Mouse (Mus musculus) thymus, postnatal 36 days (tissue): ENCODE data around the gene Itch.
A peak's percentile ranks its signal among the peaks of the same experiment; 100 is the strongest.
"Not testable (repeated sequence)": the region's sequence is repeated elsewhere in the genome, so short reads cannot be mapped to it uniquely, and the experiment has no call there.

ENCODE experiments used
- DNase-seq, 2 experiments: peaks; one replicate each; pipeline ENCODE4 v3.0.0; 2022; ENCODE audit warnings: mixed read lengths in 2 of 2

The Itch gene

GRCm38 (mm10) chr2:155133011-155133976, at the start of gene Itch:
Gene Itch, plus strand, starts transcription at chr2:155133509.
- DNase-seq, result peak; percentile 89 to 93

GRCm38 (mm10) chr2:155084546-155084945, 48.8 kb upstream of the Itch start:
- DNase-seq, result no peak

GRCm38 (mm10) chr2:155086328-155086727, 47.0 kb upstream of the Itch start:
- DNase-seq, result no peak

DNA sequence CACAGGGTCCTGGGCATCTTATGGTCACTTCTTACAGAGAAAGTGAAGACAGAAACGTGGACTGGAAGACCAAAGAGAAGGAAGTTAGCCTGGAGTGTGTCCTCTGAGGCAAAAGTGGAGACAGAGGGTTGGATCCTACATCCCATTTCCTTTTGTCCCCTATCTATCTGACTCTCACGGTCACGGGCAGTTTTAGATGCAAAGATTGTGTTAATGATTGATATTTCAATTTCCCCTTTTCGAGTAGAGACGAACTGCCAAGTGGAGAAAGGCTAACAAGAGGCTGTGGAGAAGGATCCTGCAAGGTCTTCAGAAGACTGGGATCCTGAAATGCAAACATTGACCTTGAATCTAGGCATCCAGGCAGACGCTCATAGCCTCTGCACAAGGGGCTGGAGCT, 45.0 kb upstream of the Itch start:
- no peak for DNase-seq

DNA sequence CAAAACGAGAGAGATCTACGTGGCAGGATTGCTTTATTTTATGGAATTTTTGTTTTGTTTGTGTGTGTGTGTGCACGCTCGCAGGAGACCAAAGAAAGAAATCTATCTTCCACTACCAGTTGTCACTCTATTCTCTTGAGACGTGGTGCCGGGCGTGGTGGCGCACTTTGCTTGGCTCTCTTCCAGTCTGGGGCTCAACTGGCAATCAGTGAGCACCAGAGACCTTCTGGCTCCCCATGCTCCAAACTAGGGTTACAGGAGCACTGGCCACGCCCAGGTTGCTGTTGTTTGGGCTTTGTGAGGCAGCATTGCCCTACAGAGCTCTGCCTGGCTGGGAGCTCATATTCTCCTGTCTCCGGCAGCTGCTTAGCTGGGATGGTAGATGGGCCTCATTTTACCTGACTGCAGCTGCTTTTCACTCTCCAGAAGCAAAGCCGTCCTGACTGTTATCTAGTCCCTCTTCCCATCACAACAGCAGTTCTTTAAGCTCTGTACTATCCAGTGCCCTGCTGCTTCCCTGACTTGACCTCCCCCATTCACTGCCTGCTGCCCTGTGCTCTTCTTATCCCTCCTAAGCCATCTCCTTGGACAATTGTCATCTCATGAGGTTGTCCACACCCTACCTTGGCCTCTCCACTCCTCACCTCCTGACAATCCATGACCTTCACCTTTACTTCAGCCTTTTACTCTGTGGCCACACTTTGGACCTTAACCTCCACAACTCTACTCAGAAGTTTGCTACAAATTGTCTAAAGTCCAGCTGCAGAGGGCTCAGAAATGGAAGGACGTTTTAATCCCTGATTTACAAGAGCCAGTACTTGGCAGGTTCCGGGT, 42.2 kb upstream of the Itch start:
- DNase-seq, result no peak

DNA sequence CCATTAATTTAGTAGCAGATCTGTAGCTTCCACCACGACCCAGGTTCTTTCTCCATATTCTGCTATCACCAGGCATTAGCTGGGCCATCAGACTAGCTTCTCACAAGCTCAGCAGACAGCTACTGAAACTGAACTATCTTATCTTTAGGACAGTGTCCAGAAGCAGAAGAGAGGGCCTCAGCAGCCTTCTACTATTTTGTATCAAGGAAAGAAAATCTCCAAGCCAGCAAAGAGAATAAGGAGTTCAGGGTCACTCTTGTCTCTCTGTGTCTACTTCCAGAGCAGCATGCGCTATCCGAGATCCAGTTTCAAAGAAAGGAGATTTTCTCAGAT, 41.6 kb upstream of the Itch start:
- no peak for DNase-seq

- no peak for DNase-seq
These were observed 39.9 kb upstream of the Itch start for GRCm38 (mm10) chr2:155093418-155093817.

- DNase-seq, result no peak
These were observed 34.5 kb upstream of the Itch start for GRCm38 (mm10) chr2:155098720-155099380.

DNA sequence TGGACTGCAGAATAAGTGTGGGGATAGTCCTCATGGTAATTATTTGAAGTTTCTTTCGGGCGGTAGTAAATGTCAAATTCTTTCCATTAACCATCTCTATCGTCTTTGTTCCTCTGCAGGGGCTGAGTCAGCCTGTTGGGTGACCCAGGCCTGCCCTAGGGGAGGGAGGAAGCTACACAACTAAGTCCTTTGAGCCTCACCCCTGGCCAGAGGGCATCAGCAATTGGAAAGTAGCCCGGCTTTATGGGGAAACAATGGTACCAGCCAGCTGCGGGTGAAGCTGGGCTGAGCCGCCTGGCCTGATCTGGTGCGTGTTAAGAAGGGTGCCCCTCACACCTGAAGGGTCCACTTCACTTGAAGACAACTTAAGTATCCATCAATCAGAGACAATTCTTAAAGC, 33.9 kb upstream of the Itch start:
- DNase-seq, result no peak

GRCm38 (mm10) chr2:155099994-155100795, 33.1 kb upstream of the Itch start:
- DNase-seq, result no peak

DNA sequence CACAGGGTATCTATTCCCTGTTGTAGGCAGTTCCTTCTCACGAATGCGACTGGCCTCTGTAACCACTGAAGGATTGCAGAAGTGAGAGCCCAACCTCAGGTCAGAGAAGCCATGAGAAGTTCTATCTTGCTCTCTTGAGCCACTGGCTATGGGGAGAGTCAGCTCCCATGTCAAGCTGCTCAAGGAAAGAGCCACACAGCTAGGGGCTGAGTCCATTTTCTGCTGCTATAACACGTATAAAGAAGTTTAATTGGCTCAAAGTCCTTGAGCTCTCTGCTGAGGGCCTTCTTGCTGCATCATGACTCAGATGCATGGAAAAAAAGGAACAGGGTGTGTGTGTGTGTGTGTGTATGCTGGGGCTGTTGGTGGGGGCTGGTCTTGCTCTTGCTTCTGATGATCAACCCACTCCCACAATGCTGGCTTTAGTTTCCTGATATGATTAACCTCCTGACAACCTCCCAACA, 32.5 kb upstream of the Itch start:
- DNase-seq, result no peak

GRCm38 (mm10) chr2:155101761-155102181, 31.5 kb upstream of the Itch start:
- no peak for DNase-seq

DNA sequence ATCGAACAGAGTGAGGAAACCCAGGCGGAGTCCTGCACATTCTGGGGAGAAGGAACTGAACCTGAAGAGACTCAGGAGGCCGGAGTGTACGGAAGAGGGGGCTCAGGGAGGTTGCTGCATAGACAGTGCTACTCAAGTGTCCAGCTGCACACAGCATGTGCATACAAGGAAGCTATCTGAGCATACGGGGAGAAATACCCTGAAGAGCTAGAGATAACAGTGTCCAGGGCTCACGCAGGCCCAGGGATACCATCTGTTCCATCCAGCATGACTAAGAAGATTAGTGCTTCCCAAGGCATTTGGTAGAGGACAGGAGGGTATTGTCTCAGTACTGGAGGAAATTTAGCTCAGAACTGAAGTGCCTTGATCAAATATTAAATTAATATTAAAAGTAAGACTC, 29.7 kb upstream of the Itch start:
- no peak for DNase-seq

DNA sequence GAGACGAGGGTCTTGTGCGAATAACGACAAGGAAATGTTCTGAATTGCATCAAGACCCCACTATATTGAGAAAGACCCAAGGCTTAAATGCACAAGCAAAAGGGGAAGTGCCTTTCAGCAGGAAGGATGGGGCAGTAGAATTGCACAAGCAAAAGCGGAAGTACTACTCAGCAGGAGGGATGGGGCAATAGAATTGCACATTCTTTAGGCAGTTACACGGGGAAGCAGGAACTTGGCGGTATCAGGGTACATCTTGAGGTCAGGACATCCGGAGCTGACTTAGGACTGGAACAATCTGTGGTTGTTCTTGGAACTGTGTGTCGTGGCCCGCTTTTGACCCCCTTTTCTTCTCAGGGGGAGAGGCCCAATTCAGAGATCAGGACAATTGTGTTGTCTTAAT, 26.0 kb upstream of the Itch start:
- DNase-seq, result not testable (repeated sequence)

GRCm38 (mm10) chr2:155115216-155115830, 18.0 kb upstream of the Itch start:
- no peak for DNase-seq

GRCm38 (mm10) chr2:155133977-155134860, 910 bp downstream of the Itch start:
- no peak for DNase-seq

GRCm38 (mm10) chr2:155135092-155135491, 1.8 kb downstream of the Itch start:
- no peak for DNase-seq

DNA sequence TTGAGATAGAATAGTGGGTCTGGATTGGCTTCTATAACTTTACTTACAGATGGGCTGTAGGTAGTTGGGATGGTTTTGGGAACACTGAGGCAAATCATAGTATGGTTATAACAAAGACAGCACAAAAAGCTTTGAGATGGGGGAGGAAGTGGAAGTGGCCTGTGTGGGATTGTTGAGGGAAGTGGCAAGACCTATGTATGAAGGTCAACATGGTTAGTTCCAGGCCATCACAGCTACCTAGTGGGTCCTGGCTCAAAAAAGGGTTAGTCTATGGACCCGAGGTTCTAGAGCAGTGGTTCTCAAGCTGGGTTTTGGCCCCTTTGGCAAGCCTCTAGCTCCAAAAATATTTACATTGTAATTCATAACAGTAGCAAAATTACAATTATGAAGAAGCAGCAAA, 2.2 kb downstream of the Itch start:
- no peak for DNase-seq

- no peak for DNase-seq
These were observed 7.7 kb downstream of the Itch start for GRCm38 (mm10) chr2:155140986-155141385.

DNA sequence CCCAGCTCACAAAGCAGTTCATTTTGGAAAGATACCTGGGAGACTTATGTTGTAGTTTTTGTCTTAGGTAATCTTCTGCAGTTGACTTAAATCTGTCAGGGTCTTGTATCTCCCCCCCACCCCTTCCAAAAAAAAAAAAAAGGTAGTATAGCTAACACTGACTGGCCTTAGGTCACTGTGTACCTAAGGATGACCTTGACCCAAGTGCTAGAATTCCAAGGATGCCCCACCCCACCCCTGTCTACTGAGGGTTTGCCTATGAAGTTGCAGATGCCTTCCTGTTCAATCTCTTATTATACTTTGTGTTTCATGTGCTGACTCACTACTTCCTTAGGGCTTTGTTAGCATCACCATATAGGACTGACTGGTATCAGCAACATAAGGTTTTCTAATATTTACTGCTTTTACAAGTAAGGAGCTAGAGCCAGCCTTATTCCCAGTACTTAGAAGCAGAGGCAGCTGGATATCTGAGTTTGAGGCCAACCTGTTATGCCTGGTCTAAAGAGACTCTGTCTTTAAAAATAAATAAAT, 8.8 kb downstream of the Itch start:
- no peak for DNase-seq
